Mouse (Mus musculus): ENCODE measurements around the gene Ang. TPM values are rescaled to one million over a fixed set of nuclear protein-coding genes. Genes with fewer than 3 reads are reported as not detected.
A peak's percentile ranks its signal among the peaks of the same experiment; 100 is the strongest.

The Ang gene
- polyA plus RNA-seq, 1 experiment from 2014 or later, result 85.3 TPM

GRCm38 (mm10) chr14:51079180-51079579, 11.8 kb upstream of the Ang start:
- TF ChIP-seq CTCF (IDR thresholded peaks at IDR 0.05; ENCODE audit: low read depth) (no peak), EP300 (IDR thresholded peaks at IDR 0.05; ENCODE audit: low read depth) (no peak)
- H3K4me2 ChIP-seq (ENCODE audit: low read depth, low read length), result no peak overlapping the region
- ATAC-seq (no peak), DNase-seq (no peak)
- no peak overlapping the region for H3K27ac ChIP-seq (ENCODE audit: low read depth)
- 76% methylated on average over 1 of the region's 1 CpGs for WGBS (ENCODE audit: insufficient replicate concordance)
- no peak overlapping the region for H3K4me3 ChIP-seq (ENCODE audit: low read depth, low read length)
- H3K36me3 ChIP-seq (replicated peaks; ENCODE audit: insufficient read depth, low read length), result no peaks in the 10 kb centered on the region
- H3K9me3 ChIP-seq (ENCODE audit: low read length), result no peaks in the 10 kb centered on the region
- H3K4me1 ChIP-seq (ENCODE audit: insufficient read depth), result peaks cover 5% of the 10 kb centered on the region
- no peak overlapping the region for H3K9ac ChIP-seq (replicated peaks)
- peaks cover 6% of the 10 kb centered on the region; the same call in 1 of the 2 replicates for H3K27me3 ChIP-seq (ENCODE audit: insufficient read depth, low read length)

GRCm38 (mm10) chr14:51081035-51081434, 9.9 kb upstream of the Ang start:
- TF ChIP-seq CTCF (IDR thresholded peaks at IDR 0.05; ENCODE audit: low read depth) (no peak), EP300 (IDR thresholded peaks at IDR 0.05; ENCODE audit: low read depth) (no peak)
- Histone ChIP-seq H3K4me3 (ENCODE audit: low read depth, low read length) (no peak overlapping the region), H3K36me3 (replicated peaks; ENCODE audit: insufficient read depth, low read length) (no peaks in the 10 kb centered on the region), H3K27ac (ENCODE audit: low read depth) (no peak overlapping the region), H3K9me3 (ENCODE audit: low read length) (no peaks in the 10 kb centered on the region), H3K9ac (replicated peaks) (no peak overlapping the region), H3K4me1 (ENCODE audit: insufficient read depth) (peaks cover 15% of the 10 kb centered on the region), H3K27me3 (ENCODE audit: insufficient read depth, low read length) (peaks cover 6% of the 10 kb centered on the region; the same call in 1 of the 2 replicates), H3K4me2 (ENCODE audit: low read depth, low read length) (no peak overlapping the region)
- ATAC-seq (peak; percentile 63), DNase-seq (no peak)
- WGBS (ENCODE audit: insufficient replicate concordance), result 69% methylated on average over 2 of the region's 2 CpGs

DNA sequence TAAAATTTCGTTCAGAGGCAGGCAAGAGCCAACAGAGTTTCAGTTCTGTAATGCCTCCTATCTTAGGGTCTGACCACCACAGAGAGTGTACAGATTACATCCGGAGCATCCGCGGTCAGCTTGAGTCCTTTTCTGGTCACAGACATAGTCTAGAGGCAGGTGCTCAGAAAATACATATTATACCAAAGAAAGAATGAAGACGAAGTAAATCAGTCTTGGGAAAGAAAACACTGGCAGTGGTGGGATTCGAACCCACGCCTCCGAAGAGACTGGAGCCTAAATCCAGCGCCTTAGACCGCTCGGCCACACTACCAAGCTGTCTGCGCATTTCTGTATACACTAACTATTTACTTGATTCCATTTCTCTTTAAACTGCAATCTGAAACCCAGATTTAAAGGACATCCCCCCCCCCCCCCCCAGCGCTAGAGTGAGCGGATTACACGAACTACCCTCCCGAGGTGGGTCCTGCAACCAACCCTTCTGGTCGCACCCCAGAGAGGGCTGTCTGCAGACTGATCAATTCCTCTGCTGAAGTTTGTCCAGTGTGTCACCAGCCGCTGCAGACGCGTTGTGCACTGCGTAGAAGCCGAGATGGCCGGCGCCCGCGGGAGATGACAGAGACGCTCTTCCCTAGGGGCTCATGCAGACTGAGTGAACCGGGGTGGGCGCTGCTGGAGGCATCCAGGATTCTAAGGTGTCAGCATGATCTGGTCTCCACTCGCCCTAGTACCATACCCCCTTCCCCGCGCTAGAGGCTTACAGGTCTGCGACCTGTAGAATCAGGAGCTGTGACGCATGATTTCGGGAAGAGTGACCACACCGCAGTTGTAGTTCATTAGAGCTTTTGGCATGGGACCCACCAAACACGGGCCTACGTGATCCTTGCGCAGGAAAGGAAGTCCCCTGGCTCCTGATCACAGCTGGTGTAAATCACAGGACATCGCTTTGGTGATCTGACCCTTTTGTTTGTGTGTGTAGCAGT, 8.1 kb upstream of the Ang start:
- H3K4me1 ChIP-seq (ENCODE audit: insufficient read depth), result peaks cover 15% of the 10 kb centered on the region
- H3K36me3 ChIP-seq (replicated peaks; ENCODE audit: insufficient read depth, low read length), result no peaks in the 10 kb centered on the region
- peak overlapping the region; percentile 41 for H3K27ac ChIP-seq (ENCODE audit: low read depth)
- no peak for TF ChIP-seq EP300 (IDR thresholded peaks at IDR 0.05; ENCODE audit: low read depth)
- ATAC-seq, result peak; percentile 74
- no peaks in the 10 kb centered on the region for H3K9me3 ChIP-seq (ENCODE audit: low read length)
- H3K4me2 ChIP-seq (ENCODE audit: low read depth, low read length), result peak overlapping the region; percentile 86
- peak overlapping the region; percentile 44 for H3K9ac ChIP-seq (replicated peaks)
- H3K27me3 ChIP-seq (ENCODE audit: insufficient read depth, low read length), result peaks cover 6% of the 10 kb centered on the region; the same call in 1 of the 2 replicates
- WGBS (ENCODE audit: insufficient replicate concordance), result 2% methylated on average over 40 of the region's 40 CpGs
- peak; percentile 62 for DNase-seq
- peak overlapping the region; percentile 50 for H3K4me3 ChIP-seq (ENCODE audit: low read depth, low read length)

GRCm38 (mm10) chr14:51083805-51084204, 7.1 kb upstream of the Ang start:
- H3K27ac ChIP-seq (ENCODE audit: low read depth), result peak overlapping the region; percentile 41
- DNase-seq (no peak), ATAC-seq (no peak)
- TF ChIP-seq CTCF (IDR thresholded peaks at IDR 0.05; ENCODE audit: low read depth) (no peak), EP300 (IDR thresholded peaks at IDR 0.05; ENCODE audit: low read depth) (no peak)
- peak overlapping the region; percentile 86 for H3K4me2 ChIP-seq (ENCODE audit: low read depth, low read length)
- no peaks in the 10 kb centered on the region for H3K36me3 ChIP-seq (replicated peaks; ENCODE audit: insufficient read depth, low read length)
- H3K4me3 ChIP-seq (ENCODE audit: low read depth, low read length), result peak overlapping the region; percentile 50
- peaks cover 15% of the 10 kb centered on the region for H3K4me1 ChIP-seq (ENCODE audit: insufficient read depth)
- peak overlapping the region; percentile 44; the same call in 1 of the 2 replicates for H3K9ac ChIP-seq (replicated peaks)
- H3K9me3 ChIP-seq (ENCODE audit: low read length), result no peaks in the 10 kb centered on the region
- peaks cover 6% of the 10 kb centered on the region; the same call in 1 of the 2 replicates for H3K27me3 ChIP-seq (ENCODE audit: insufficient read depth, low read length)
- WGBS (ENCODE audit: insufficient replicate concordance), result 10% methylated on average over 7 of the region's 7 CpGs

DNA sequence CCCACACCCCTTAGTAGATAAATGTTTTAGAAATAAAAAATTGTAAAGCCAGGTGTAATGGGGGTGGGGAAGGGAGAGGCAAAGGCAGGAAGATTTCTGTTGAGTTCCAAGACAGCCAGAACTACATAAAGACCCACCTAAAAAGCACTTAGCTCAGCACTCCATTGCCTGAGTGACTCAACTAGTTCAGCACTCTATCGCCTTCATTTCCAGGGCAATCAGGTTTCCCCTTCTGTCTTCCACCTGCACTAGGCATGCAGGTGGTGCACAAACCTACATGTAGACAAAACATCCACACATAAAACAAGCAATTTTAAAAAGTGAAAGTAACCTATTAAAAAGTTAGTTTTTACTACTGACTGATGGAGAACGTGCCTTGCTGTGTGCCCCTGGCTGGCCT, 5.9 kb upstream of the Ang start:
- Histone ChIP-seq H3K9ac (replicated peaks) (no peak overlapping the region), H3K27me3 (ENCODE audit: insufficient read depth, low read length) (peaks cover 5% of the 10 kb centered on the region; the same call in 1 of the 2 replicates), H3K36me3 (replicated peaks; ENCODE audit: insufficient read depth, low read length) (no peaks in the 10 kb centered on the region), H3K4me1 (ENCODE audit: insufficient read depth) (peaks cover 15% of the 10 kb centered on the region), H3K9me3 (ENCODE audit: low read length) (no peaks in the 10 kb centered on the region), H3K4me3 (ENCODE audit: low read depth, low read length) (no peak overlapping the region), H3K4me2 (ENCODE audit: low read depth, low read length) (no peak overlapping the region), H3K27ac (ENCODE audit: low read depth) (no peak overlapping the region)
- ATAC-seq (no peak), DNase-seq (no peak)
- WGBS (ENCODE audit: insufficient replicate concordance), result 78% methylated on average over 2 of the region's 2 CpGs
- TF ChIP-seq CTCF (IDR thresholded peaks at IDR 0.05; ENCODE audit: low read depth) (no peak), EP300 (IDR thresholded peaks at IDR 0.05; ENCODE audit: low read depth) (no peak)

DNA sequence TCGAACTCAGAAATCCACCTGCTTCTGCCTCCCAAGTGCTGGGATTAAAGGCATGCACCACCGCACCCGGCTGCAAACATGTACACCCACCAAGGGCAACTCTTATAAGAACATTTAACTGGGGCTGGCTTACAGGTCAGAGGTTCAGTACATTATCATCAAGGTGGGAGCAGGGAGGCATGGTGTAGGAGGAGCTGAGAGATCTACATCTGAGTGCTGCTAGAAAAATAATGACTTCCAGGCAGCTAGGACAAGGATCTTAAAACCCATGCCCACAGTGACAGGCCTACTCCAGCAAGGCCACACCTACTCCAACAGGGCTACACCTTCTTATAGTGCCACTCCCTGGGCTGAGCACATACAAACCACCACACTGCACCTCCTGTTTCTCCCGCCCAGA, 5.0 kb upstream of the Ang start:
- H3K9me3 ChIP-seq (ENCODE audit: low read length), result no peaks in the 10 kb centered on the region
- H3K4me1 ChIP-seq (ENCODE audit: insufficient read depth), result peaks cover 19% of the 10 kb centered on the region
- no peak overlapping the region for H3K4me2 ChIP-seq (ENCODE audit: low read depth, low read length)
- no peak for TF ChIP-seq EP300 (IDR thresholded peaks at IDR 0.05; ENCODE audit: low read depth)
- no peak for TF ChIP-seq CTCF (IDR thresholded peaks at IDR 0.05; ENCODE audit: low read depth)
- no peak for ATAC-seq
- H3K27me3 ChIP-seq (ENCODE audit: insufficient read depth, low read length), result peaks cover 3% of the 10 kb centered on the region; the same call in 1 of the 2 replicates
- no peak overlapping the region for H3K27ac ChIP-seq (ENCODE audit: low read depth)
- no peak for DNase-seq
- H3K4me3 ChIP-seq (ENCODE audit: low read depth, low read length), result no peak overlapping the region
- H3K36me3 ChIP-seq (replicated peaks; ENCODE audit: insufficient read depth, low read length), result no peaks in the 10 kb centered on the region
- H3K9ac ChIP-seq (replicated peaks), result no peak overlapping the region
- 79% methylated on average over 4 of the region's 4 CpGs for WGBS (ENCODE audit: insufficient replicate concordance)

All from liver, postnatal 0 days (tissue).